Mouse (Mus musculus) lung, postnatal 14 days (tissue): ENCODE data around the gene Ssrp1.

Experiments
- DNase-seq: peaks from one replicate; pipeline ENCODE4 v3.0.0; 2021

Gene Ssrp1

GRCm38 (mm10) chr2:85038336-85038735, 1.3 kb downstream of the Ssrp1 start:
- no peak for DNase-seq

DNA sequence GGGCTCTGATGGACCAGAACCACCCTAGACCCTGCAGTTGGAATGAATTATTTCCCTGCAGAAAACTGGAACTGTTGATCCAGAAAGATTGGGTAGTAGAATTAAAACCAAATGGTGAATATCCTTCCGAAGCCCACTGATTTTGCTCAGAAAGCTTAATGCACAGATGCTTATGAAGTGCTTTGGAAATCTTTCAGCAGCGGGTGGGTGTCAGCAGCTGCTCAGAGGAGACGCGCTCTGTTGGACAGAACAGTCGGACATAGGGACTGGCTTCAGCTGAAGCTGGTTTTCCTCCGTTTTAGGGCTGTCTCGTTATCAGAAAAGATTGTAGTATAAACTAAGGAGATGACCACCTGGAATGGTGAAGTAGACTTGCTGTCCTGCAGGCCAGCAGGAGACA, 6.6 kb downstream of the Ssrp1 start:
- no peak for DNase-seq

- peak; percentile 41 for DNase-seq
Observed at GRCm38 (mm10) chr2:85046222-85046621, 9.2 kb downstream of the Ssrp1 start.

DNA sequence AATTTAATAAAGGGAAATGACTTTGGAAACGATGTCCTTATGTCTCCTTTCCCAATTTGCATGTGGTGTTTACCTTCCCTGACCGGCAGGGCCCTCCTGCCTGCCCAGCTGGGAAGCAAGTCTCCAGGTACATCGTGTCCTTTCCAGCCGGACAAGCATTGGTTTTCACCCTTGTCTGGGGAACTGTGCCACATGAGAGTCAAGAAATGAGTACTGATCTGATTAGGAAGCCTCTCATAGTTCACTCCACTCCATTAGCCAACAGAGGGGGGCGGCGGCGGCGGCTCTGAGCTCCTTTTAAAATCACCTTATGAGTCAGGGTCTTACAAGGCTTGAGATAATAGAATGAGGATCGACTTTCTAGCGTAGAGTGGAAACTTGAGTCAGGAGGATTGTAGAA, 10.0 kb downstream of the Ssrp1 start:
- no peak for DNase-seq

GRCm38 (mm10) chr2:85047596-85048167, 10.6 kb downstream of the Ssrp1 start, which contains the start of gene Tnks1bp1:
Tnks1bp1 (plus strand) TSS chr2:85048022.
- DNase-seq = peak; percentile 99

- DNase-seq = peak; percentile 76
Observed at GRCm38 (mm10) chr2:85048168-85048751, 11.2 kb downstream of the Ssrp1 start.

GRCm38 (mm10) chr2:85049277-85049676, 12.2 kb downstream of the Ssrp1 start:
- peak; percentile 43 for DNase-seq

GRCm38 (mm10) chr2:85050001-85050634, 13.1 kb downstream of the Ssrp1 start:
- DNase-seq = peak; percentile 75

DNA sequence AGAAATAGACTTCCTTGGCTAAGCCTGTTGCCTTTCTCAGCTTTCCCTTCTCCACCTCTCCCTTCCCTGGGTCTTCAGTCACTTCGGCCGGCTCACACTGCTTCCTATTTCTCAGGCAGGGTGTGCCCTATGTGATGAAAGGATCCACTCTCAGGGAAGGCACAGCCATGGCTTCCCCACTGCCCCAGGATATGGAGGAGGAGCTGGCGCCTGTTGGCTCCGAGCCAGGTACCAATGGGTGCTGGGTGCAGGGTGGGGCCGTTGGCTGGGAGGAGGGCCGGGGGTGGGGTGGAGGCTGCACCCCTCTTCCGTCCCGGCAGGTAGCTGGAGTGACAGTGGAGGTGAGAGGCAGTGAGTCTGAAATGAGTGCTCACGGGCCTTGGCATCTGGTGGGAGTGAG, 13.7 kb downstream of the Ssrp1 start:
- DNase-seq = peak; percentile 68

DNA sequence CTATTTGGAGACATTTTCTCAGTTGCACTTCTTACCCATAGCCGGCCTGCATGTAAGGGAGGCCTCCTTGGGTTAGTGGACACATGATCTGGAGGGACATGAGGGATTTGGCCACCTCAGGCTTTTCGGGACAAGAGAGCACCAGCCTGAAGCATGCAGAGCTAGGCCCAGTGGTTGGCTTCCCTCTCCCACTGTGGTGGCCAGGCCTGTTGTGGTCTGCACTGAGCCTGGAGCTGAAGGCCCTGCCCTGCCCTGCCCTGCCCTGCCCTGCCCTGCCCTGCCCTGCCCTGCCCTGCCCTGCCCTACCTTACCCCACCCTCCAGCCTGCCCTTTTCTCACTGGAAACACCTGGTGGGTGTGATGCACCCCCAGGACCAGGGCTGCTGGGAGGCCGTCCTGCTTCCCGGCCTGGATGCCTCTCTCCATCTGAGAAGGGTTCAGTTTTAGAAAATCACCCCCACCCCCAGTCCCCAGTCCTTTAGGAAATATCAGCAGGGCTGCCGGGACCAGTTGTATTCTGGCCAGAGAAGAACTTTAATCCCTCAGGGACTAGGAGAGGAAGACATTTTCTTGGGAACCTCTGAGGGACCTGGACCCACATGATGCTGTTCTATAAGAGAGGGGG, 16.3 kb downstream of the Ssrp1 start:
- DNase-seq = no peak

GRCm38 (mm10) chr2:85056711-85057110, 19.7 kb downstream of the Ssrp1 start:
- DNase-seq = no peak

GRCm38 (mm10) chr2:85059677-85060076, 22.6 kb downstream of the Ssrp1 start:
- no peak for DNase-seq

DNA sequence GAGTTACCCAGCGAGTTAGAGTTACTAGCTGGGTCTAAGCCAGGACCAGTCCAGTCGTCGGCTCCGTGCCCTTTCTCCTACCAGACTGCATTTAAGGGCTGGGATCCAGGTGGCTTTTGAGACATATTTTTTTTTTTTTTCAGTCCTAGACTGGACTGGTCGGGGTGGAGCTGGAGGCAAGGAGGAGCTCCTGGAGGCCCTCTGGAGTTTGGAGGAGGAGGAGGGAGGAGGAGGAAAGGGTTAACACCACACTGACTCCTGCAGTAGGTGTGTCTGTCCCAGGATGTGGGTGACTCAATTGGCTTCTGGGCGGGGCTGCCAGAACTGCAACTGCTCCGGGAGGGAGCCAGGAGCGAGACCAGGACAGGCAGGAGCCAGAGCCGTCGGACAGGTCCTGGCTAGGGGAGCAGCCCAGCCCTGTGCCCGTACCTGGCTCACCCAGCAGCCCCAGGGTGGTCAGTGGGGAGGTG, 23.6 kb downstream of the Ssrp1 start:
- peak; percentile 73 for DNase-seq

DNA sequence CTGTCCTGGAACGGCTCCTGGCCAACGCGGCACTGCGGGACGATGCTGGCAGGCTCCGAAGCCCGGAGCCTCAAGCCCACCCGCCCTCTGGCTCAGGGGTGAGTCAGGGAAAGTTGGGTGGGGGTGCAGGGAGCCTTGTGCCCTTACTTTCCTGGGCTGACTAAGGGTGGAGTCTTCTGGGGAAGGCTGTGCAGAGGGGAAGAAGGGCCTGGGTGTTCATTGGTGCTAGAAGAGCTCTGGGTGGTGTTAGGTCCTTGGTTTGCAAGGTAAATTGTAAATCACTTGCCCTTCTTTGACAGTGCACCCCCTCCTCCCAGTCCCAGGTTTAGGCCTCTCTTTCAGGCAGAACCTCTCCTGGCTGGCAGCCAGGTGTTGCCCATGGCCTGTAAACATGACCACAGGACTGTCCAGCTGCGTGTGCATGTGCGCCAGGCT, 24.1 kb downstream of the Ssrp1 start:
- DNase-seq = peak; percentile 57

- no peak for DNase-seq
Observed at GRCm38 (mm10) chr2:85065141-85065875, 28.3 kb downstream of the Ssrp1 start.

DNA sequence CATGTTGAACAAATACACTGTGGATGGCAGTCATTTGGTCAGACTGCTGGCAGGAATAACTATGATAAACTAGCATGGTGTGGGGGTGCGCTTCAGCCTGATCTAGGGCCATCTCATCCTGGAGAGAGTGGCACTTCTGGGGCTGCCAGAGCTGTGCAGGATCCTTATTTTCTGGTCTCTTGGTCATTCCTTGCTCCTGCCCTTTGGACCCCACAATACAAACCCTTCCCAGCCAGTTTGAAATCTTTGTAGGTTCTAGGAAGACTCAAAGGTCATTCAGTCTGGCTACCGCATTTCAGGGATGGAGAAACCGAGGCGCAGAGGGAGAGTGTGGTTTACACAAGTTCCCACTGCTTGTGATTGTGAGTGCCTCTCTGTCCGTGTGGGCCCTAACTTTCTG, 29.9 kb downstream of the Ssrp1 start:
- DNase-seq = no peak

DNA sequence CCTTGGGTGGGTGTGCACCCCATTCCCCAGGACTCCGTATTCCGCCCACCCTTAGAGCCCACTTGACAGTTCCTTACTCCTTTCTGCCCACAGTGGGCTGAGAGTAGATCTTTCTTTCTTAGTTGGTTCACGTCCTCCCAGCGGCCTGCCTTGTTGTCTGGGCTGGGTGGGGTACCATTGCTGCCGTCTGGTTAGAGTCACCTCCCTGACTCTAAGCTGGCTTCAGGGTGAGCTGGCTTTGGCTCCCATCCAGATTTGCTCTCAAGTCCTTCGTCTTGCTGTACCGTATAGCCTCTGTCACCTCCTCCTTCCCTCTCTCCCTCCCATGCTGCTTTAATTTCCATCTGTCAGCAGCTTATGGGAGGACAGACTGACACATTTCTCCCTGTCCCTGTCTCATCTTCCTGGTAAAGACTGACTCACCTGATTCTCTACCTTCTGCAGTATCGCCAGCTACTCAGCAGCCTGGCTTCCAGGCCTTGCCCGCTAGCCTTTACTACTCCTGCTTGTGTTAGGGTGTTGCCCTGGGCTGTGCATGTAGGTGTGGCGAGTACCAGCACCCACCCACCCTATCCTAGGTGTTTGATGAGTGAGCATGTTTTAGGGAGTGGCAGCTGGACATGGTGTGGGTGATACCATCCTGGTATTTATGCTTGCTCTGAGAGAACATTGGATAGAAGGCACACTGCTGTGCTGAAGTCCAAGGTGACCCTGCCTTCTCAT, 31.0 kb downstream of the Ssrp1 start:
- DNase-seq = peak; percentile 32

DNA sequence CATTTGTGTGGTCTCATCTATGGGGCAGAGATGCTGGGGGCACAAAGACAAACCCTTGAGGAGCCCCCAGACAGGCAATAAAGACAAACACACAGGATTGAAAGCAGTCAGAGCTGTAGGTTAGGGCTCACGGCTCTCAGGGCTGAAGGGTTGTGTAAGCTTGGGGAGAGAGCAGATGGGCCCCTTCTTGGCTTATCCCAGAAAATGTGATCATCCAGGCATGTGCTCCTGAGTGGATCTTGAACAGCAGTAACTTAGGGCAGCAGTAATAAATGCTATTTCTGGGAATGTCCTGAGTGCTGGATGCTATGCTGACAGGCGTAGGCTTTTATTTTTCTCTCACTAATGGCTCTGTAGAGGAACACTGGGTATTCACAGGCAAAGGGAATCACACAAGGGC, 31.6 kb downstream of the Ssrp1 start:
- no peak for DNase-seq

DNA sequence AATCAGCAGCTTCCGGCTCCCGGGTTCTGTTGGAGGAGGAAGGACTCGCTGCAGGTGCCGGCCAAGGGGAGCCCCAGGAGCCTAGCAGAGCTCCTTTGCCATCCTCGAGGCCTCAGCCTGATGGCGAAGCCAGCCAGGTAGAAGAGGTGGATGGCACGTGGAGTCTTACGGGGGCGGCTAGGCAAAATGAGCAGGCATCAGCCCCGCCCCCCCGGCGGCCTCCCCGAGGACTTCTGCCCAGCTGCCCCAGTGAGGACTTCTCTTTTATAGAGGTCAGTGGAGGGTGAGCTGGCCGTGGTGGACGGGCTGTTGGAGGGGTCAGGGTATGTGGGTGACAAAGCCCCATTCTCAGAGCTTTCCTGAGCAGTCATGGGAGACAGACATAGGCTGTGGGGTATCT, 33.1 kb downstream of the Ssrp1 start:
- DNase-seq = no peak

- DNase-seq = no peak
Observed at GRCm38 (mm10) chr2:85071921-85072320, 34.9 kb downstream of the Ssrp1 start.

- DNase-seq = no peak
Observed at GRCm38 (mm10) chr2:85073751-85074150, 36.7 kb downstream of the Ssrp1 start.
